Mouse (Mus musculus) liver, embryonic 13.5 days (tissue): ENCODE results near the gene Lrrc36. TPM values are rescaled to one million over a fixed set of nuclear protein-coding genes. Genes with fewer than 3 reads are reported as not detected.

Source experiments
- ATAC-seq: fragments of 200-750 bp; cut with Nextera tagmentation; 2 replicates; pipeline ENCODE4 v1.8.0; 2017; ENCODE audit warnings: low read depth, mild to moderate bottlenecking, moderate number of reproducible peaks, moderate library complexity
- DNase-seq: peaks from one replicate; pipeline ENCODE4 v3.0.0; 2022
- H3K27ac ChIP-seq: fragments of 300-500 bp; sonication (generic); 2 replicates; pipeline ENCODE4 v1.5.1; 2015; ENCODE audit warnings: moderate library complexity, mild to moderate bottlenecking, inconsistent platforms
- H3K27me3 ChIP-seq: fragments of 300-500 bp; sonication (generic); 2 replicates; pipeline ENCODE4 v1.6.1; 2015; ENCODE audit warnings: mild to moderate bottlenecking, inconsistent platforms
- H3K36me3 ChIP-seq: fragments of 300-500 bp; sonication (generic); 2 replicates; pipeline ENCODE4 v1.6.1; 2015; ENCODE audit warnings: mild to moderate bottlenecking, inconsistent platforms
- H3K4me1 ChIP-seq: fragments of 300-500 bp; sonication (generic); replicated peaks from 2 replicates; pipeline ENCODE4 v1.6.1; 2015; ENCODE audit warnings: inconsistent platforms
- H3K4me2 ChIP-seq: fragments of 300-500 bp; sonication (generic); 2 replicates; pipeline ENCODE4 v1.6.1; 2015; ENCODE audit warnings: inconsistent platforms, mild to moderate bottlenecking, moderate library complexity
- H3K4me3 ChIP-seq: fragments of 300-500 bp; sonication (generic); replicated peaks from 2 replicates; pipeline ENCODE4 v1.5.1; 2015; ENCODE audit warnings: mild to moderate bottlenecking, inconsistent platforms
- H3K9ac ChIP-seq: fragments of 300-500 bp; sonication (generic); 2 replicates; pipeline ENCODE4 v1.6.1; 2015; ENCODE audit warnings: mild to moderate bottlenecking, inconsistent platforms
- H3K9me3 ChIP-seq: fragments of 300-500 bp; sonication (generic); replicated peaks from 2 replicates; pipeline ENCODE4 v1.6.1; 2016; ENCODE audit warnings: inconsistent platforms
- WGBS: fragments of 180-500 bp; shearing (Covaris S2); methylation state at CpG from one replicate; pipeline ENCODE4 v1.1.7; 2015; ENCODE audit not compliant: insufficient replicate concordance; 5-methylcytosine and 5-hydroxymethylcytosine counted together
- polyA plus RNA-seq: library from polyadenylated mRNA; unstranded; fragments of >200 nt; fragmentation: Nextera tagmentation; extraction: Ambion mirVana; gene quantifications from 2 replicates; pipeline ENCODE4 v1.2.1, GENCODE M21; 2015

Lrrc36 gene
- polyA plus RNA-seq, 1 experiment from 2014 or later = 0.15 TPM

DNA sequence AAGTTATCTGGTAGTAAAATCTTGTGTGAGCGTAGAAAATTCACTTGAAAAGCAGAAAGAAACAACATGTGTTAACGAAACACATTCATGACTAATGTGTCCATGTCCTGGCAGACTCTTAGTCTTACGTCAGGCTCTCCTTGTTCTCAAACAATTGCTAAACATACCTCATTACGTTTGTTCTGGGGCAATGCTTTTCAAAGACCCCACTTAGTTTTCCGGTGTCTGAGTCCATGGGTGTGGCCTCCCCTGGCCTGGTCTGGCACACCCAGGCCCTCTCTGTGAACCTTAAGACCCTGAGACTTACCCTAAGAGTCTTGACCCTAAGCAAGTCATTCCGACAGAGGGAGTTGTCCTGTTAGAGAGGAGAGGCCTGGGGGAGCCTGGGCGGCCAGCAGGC lies 19.5 kb upstream of the Lrrc36 start:
- no peaks in the 10 kb centered on the region for H3K36me3 ChIP-seq
- H3K4me1 ChIP-seq = no peaks in the 10 kb centered on the region
- no peak for ATAC-seq
- H3K4me2 ChIP-seq = no peak overlapping the region
- H3K27me3 ChIP-seq = peaks cover 7% of the 10 kb centered on the region; the same call in 1 of the 2 replicates
- H3K4me3 ChIP-seq = no peak overlapping the region
- no peaks in the 10 kb centered on the region for H3K9me3 ChIP-seq
- H3K27ac ChIP-seq = no peak overlapping the region
- no peak overlapping the region for H3K9ac ChIP-seq
- DNase-seq = no peak
- 68% methylated on average over 7 of the region's 7 CpGs for WGBS

- no peak for DNase-seq
- no peak for ATAC-seq
- Histone ChIP-seq H3K9me3 (peaks cover 2% of the 10 kb centered on the region; the same call in 1 of the 2 replicates), H3K27ac (no peak overlapping the region), H3K36me3 (no peaks in the 10 kb centered on the region), H3K4me3 (no peak overlapping the region), H3K4me2 (no peak overlapping the region), H3K9ac (no peak overlapping the region), H3K4me1 (no peaks in the 10 kb centered on the region), H3K27me3 (peaks cover 10% of the 10 kb centered on the region)
- WGBS = 26% methylated on average over 3 of the region's 3 CpGs
These were observed 15.6 kb upstream of the Lrrc36 start for GRCm38 (mm10) chr8:105397747-105398146.

DNA sequence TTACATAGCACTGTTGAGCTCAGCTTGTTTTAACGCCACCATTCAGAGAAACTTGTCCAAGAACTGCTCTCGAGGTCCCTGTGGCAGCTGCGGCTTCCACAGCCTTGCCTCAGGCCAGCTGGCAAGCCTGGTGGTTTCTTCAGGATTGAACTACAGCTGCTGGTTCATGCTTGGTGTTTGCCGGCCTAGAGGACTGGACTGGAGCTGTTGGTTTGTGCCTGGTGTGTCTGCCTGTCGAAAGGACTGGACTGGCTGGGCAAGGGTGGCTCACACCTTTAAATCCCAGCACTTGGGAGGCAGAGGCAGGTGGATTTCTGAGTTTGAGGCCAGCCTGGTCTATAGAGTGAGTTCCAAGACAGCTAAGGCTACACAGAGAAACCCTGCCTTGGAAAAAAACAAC lies 13.4 kb upstream of the Lrrc36 start:
- peaks cover 2% of the 10 kb centered on the region; the same call in 1 of the 2 replicates for H3K9me3 ChIP-seq
- H3K27ac ChIP-seq = no peak overlapping the region
- no peak overlapping the region for H3K4me3 ChIP-seq
- H3K27me3 ChIP-seq = peaks cover 10% of the 10 kb centered on the region
- no peak overlapping the region for H3K9ac ChIP-seq
- ATAC-seq (no peak), DNase-seq (no peak)
- no peak overlapping the region for H3K4me2 ChIP-seq
- 59% methylated on average over 5 of the region's 5 CpGs for WGBS
- no peaks in the 10 kb centered on the region for H3K36me3 ChIP-seq
- H3K4me1 ChIP-seq = no peaks in the 10 kb centered on the region

GRCm38 (mm10) chr8:105403467-105403866 lies 9.9 kb upstream of the Lrrc36 start:
- H3K4me2 ChIP-seq = no peak overlapping the region
- H3K27ac ChIP-seq = no peak overlapping the region
- ATAC-seq (no peak), DNase-seq (no peak)
- H3K36me3 ChIP-seq = no peaks in the 10 kb centered on the region
- H3K9me3 ChIP-seq = peaks cover 2% of the 10 kb centered on the region; the same call in 1 of the 2 replicates
- no peak overlapping the region for H3K4me3 ChIP-seq
- H3K4me1 ChIP-seq = no peaks in the 10 kb centered on the region
- 70% methylated on average over 8 of the region's 8 CpGs for WGBS
- H3K9ac ChIP-seq = no peak overlapping the region
- peaks cover 7% of the 10 kb centered on the region for H3K27me3 ChIP-seq

DNA sequence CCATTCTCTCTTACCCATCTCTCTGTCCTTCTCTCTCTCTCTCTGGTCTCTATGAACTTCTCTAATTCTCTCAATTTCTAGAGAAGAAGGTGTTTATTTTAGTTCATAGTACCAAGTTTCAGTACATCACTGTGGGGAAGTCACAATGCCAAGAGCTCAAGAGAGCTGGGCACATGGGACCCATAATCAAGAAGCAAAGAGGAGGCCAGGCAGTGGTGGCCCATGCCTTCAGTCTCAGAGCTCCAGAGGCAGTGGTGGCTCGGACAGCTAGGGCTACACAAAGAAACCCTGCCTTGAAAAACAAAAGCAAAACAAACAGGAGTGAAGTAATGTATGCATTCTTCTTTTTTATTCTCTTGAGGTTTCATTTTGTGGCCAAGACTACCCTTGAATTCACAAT lies 8.9 kb upstream of the Lrrc36 start:
- H3K4me1 ChIP-seq = no peaks in the 10 kb centered on the region
- H3K9me3 ChIP-seq = peaks cover 2% of the 10 kb centered on the region; the same call in 1 of the 2 replicates
- DNase-seq = no peak
- no peaks in the 10 kb centered on the region for H3K36me3 ChIP-seq
- peaks cover 7% of the 10 kb centered on the region for H3K27me3 ChIP-seq
- no peak for ATAC-seq
- no peak overlapping the region for H3K9ac ChIP-seq
- no peak overlapping the region for H3K4me3 ChIP-seq
- H3K27ac ChIP-seq = no peak overlapping the region
- 66% methylated on average over 1 of the region's 1 CpGs for WGBS
- no peak overlapping the region for H3K4me2 ChIP-seq

DNA sequence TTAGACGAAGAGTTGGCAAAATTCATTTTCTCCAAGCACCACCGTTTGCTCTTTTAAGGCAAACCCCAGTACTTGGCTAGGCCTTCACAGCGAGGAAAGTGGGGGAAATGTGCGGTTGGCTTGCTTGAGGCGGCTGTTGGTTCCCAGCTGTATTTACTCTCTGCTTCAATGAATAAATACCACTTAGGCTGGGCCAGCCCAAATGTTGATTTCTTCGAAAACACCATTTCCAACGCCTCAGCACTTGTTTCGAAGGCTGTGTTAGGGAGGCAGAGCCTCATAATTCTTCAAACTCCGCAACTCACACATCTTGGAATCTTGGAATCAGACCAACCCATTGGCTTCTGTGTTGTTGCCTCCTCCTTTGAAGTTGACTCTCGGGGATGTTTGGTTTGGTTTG lies 7.0 kb upstream of the Lrrc36 start:
- H3K4me2 ChIP-seq = no peak overlapping the region
- H3K9me3 ChIP-seq = no peaks in the 10 kb centered on the region
- H3K4me1 ChIP-seq = no peaks in the 10 kb centered on the region
- H3K4me3 ChIP-seq = no peak overlapping the region
- no peak overlapping the region for H3K27ac ChIP-seq
- H3K36me3 ChIP-seq = no peaks in the 10 kb centered on the region
- H3K9ac ChIP-seq = no peak overlapping the region
- peaks cover 5% of the 10 kb centered on the region; the same call in 1 of the 2 replicates for H3K27me3 ChIP-seq
- ATAC-seq (no peak), DNase-seq (no peak)
- 66% methylated on average over 10 of the region's 10 CpGs for WGBS

DNA sequence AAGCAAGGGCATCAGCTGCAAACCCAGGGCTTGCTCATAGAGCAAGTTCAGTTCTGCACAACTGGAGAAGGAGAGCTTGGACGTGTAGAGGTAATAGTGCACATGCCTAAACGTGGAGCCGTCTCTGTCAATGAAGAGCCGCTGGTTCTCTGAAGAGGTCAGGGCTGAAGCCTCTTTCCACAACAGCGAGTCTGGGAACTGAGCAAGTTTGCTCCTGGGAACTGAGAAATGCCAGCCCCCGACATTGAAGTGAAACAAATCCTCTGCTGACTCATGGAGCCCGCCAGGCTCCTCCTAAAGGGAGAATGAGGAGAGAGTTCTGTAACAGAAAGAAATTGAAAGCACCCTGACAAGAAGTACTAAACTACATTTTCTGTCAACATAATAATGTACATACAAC lies 5.0 kb upstream of the Lrrc36 start:
- Histone ChIP-seq H3K27ac (no peak overlapping the region), H3K4me3 (no peak overlapping the region), H3K36me3 (no peaks in the 10 kb centered on the region), H3K4me2 (no peak overlapping the region), H3K9me3 (no peaks in the 10 kb centered on the region), H3K9ac (no peak overlapping the region), H3K27me3 (peaks cover 19% of the 10 kb centered on the region), H3K4me1 (peaks cover 2% of the 10 kb centered on the region)
- ATAC-seq = no peak
- WGBS = 61% methylated on average over 7 of the region's 7 CpGs
- DNase-seq = no peak

DNA sequence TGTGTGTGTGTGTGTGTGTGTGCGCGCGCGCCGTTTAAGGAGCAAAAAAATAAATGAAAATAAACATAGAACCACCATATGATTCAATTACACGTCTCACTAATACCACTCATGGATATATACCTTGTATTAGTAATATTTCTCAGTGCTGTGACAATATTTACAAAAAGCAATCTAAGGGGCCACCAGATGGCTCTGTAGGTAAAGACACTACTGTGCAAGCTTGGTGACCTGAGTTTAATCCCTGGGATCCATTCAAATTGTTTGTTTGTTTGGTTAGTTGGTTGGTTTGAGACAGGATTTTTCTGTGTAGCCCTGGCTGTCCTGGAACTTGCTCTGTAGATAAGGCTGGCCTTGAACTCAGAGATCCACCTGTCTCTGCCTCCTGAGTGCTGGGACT lies 3.4 kb upstream of the Lrrc36 start:
- ATAC-seq (no peak), DNase-seq (no peak)
- no peak overlapping the region for H3K4me3 ChIP-seq
- H3K27ac ChIP-seq = no peak overlapping the region
- peaks cover 35% of the 10 kb centered on the region for H3K27me3 ChIP-seq
- 85% methylated on average over 6 of the region's 6 CpGs for WGBS
- H3K4me2 ChIP-seq = no peak overlapping the region
- H3K4me1 ChIP-seq = peaks cover 9% of the 10 kb centered on the region
- no peaks in the 10 kb centered on the region for H3K9me3 ChIP-seq
- H3K36me3 ChIP-seq = no peaks in the 10 kb centered on the region
- H3K9ac ChIP-seq = no peak overlapping the region

DNA sequence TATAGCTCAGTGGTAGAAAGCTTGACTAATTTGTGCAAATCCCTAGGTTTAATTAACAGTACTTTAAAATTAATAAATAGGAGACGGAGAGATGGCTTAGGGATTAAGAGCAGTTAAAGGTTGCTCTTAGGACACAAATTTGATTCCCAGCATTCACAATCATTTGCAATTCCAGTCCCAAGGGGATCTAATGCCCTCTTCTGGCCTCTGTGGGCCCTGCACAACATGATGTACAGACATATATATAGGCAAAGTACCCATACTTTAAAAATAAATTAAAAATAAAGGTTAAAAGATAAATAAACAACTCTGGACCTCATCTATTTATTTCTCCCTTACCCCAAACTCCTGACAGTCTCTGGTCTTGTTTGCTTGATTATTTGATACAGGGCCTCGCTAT lies 5.6 kb downstream of the Lrrc36 start:
- H3K4me2 ChIP-seq = no peak overlapping the region
- H3K9ac ChIP-seq = no peak overlapping the region
- H3K4me3 ChIP-seq = no peak overlapping the region
- H3K9me3 ChIP-seq = no peaks in the 10 kb centered on the region
- WGBS = 66% methylated on average over 2 of the region's 2 CpGs
- no peak overlapping the region for H3K27ac ChIP-seq
- ATAC-seq (no peak), DNase-seq (no peak)
- peaks cover under 1% of the 10 kb centered on the region; the same call in 1 of the 2 replicates for H3K4me1 ChIP-seq
- peaks cover 28% of the 10 kb centered on the region for H3K27me3 ChIP-seq
- H3K36me3 ChIP-seq = no peaks in the 10 kb centered on the region

DNA sequence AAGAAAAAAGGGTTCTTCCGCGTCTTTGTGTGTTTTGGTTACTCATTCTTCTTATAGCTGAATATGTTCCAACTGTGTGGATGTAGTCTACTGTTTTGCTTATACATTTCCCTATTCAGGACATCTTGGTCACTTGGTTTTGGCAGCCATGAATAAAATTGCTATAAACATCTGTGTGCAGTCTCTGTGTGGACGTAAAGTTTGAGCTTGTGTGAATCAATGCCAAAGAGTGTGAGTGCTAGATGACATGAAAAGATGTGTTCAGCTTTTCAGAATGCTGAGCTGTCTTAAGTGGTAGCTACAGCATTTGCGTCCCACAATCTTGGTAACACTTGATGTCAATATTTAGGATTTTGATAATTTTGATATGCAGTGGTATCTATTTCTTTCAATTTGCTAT lies 6.4 kb downstream of the Lrrc36 start:
- Histone ChIP-seq H3K36me3 (no peaks in the 10 kb centered on the region), H3K4me2 (no peak overlapping the region), H3K4me1 (no peaks in the 10 kb centered on the region), H3K9ac (no peak overlapping the region), H3K27me3 (peaks cover 24% of the 10 kb centered on the region), H3K4me3 (no peak overlapping the region), H3K9me3 (no peaks in the 10 kb centered on the region), H3K27ac (no peak overlapping the region)
- no peak for ATAC-seq
- DNase-seq = no peak
- 83% methylated on average over 4 of the region's 4 CpGs for WGBS

DNA sequence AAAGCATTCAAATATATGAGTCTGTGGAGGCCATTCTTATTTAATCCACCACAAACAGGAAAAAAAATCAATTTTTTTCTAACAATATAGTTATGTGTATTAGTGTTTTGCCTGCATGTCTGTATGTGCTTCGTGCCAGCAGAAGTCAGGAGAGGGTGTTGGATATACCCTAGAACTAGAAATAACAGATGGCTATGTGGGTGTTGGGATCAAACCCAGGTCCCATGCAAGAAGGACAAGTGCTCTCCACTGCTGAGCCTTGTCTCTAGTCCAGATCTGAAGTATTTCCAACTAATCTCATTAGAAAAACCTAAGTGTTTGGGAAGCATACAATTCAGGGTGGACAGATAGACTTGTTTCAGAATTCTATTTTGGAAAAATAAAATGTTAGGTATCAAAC lies 8.6 kb downstream of the Lrrc36 start:
- Histone ChIP-seq H3K4me3 (no peak overlapping the region), H3K9me3 (no peaks in the 10 kb centered on the region), H3K27me3 (0 out of 2 replicates have a peak, but pooled peaks cover 13% of the 10 kb centered on the region), H3K27ac (no peak overlapping the region), H3K4me1 (no peaks in the 10 kb centered on the region), H3K4me2 (no peak overlapping the region), H3K9ac (no peak overlapping the region), H3K36me3 (no peaks in the 10 kb centered on the region)
- ATAC-seq (no peak), DNase-seq (no peak)
- WGBS = 60% methylated on average over 1 of the region's 1 CpGs

DNA sequence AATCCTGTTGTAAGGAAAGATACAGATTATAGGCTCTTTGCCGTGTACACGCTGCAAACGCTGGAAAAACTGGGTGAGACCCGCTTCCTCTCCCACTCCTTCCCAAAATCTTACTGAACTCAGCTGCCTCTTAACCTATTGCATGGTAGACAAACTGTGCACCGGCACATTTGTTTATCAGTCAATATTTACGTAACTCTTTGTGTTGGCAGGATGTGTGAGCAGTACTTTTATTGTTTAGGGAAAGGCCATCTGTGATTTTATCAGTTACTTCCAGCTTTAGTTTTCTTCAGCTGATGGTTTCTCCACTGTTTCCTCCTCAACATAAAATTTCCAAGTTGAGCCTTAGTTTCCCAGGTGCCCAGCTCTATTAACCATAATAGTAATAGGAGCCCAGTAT lies 13.5 kb downstream of the Lrrc36 start:
- Histone ChIP-seq H3K4me1 (no peaks in the 10 kb centered on the region), H3K27ac (no peak overlapping the region), H3K27me3 (0 out of 2 replicates have a peak, but pooled peaks cover 7% of the 10 kb centered on the region), H3K9me3 (no peaks in the 10 kb centered on the region), H3K4me3 (no peak overlapping the region), H3K9ac (no peak overlapping the region), H3K36me3 (no peaks in the 10 kb centered on the region), H3K4me2 (no peak overlapping the region)
- ATAC-seq (no peak), DNase-seq (no peak)
- 34% methylated on average over 6 of the region's 6 CpGs for WGBS
